Mouse (Mus musculus) hindbrain, embryonic 12.5 days (tissue): ENCODE results near the gene Cnot6. TPM values are rescaled to one million over a fixed set of nuclear protein-coding genes. Genes with fewer than 3 reads are reported as not detected.

Source experiments
- polyA plus RNA-seq: library from polyadenylated mRNA; unstranded; fragments of >200 nt; fragmentation: Nextera tagmentation; extraction: Ambion mirVana; gene quantifications from 2 replicates; pipeline ENCODE4 v1.2.1, GENCODE M21; 2016

Cnot6 gene
- polyA plus RNA-seq, 1 experiment from 2014 or later: 92.2 TPM

Other genes with a start within 250 kb of the Cnot6 start
- gene Olfr1386, start 247.7 kb downstream of the Cnot6 start, polyA plus RNA-seq: not detected in 2 replicates
- not detected in 2 replicates for gene Olfr1385, start 223.7 kb downstream of the Cnot6 start, polyA plus RNA-seq
- not detected in 2 replicates for gene Olfr1384, start 206.0 kb downstream of the Cnot6 start, polyA plus RNA-seq
- not detected in 2 replicates for gene Olfr1383, start 193.1 kb downstream of the Cnot6 start, polyA plus RNA-seq
- gene Olfr1382, start 184.5 kb downstream of the Cnot6 start, polyA plus RNA-seq: not detected in 2 replicates
- gene Olfr1381, start 169.3 kb downstream of the Cnot6 start, polyA plus RNA-seq: not detected in 2 replicates
- gene Olfr1380, start 155.8 kb downstream of the Cnot6 start, polyA plus RNA-seq: not detected in 2 replicates
- 3.3 and 4.0 TPM in 2 replicates for gene Flt4, start 103.5 kb downstream of the Cnot6 start, polyA plus RNA-seq
- gene Scgb3a1, start 49.1 kb downstream of the Cnot6 start, polyA plus RNA-seq: not detected in 2 replicates
- gene Gfpt2, start 81.5 kb upstream of the Cnot6 start, polyA plus RNA-seq: 20.2 and 22.5 TPM in 2 replicates
- 54.4 and 62.3 TPM in 2 replicates for gene Mapk9, start 134.0 kb upstream of the Cnot6 start, polyA plus RNA-seq
- 5.3 and 6.7 TPM in 2 replicates for gene Rasgef1c, start 189.1 kb upstream of the Cnot6 start, polyA plus RNA-seq